9 mouse cellular contexts compared by ENCODE assay signal in the genomic region with DNA sequence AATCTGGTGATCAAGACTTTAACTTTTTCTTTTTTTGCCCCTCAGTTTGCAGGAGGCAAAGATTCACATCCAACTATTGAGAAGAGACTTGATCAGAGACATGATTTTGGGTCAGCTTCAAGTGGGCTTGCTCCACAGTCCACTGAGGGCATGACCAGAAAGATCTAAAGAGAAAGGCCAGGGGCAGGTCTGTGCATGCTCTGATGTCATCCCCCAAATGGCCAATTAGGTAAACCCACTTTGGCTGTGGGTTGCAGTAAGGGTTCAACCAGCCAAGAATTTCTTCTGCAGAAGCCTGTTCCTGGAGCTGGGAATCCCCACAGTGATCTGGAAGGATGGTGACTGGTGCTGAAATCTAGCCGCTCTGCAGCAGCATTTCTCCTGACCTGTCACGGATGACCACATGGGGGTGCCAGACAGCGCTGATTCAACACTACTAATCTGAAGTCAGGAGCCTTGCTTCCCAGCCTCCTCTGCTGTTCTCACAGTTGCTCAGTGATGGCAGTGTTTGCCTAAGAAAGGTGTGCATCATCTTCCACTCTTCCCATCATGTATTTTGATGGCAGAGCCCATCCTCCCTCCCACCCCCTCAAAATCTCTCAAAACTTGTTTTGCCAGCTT. TPM values are rescaled to one million over a fixed set of nuclear protein-coding genes. Genes with fewer than 3 reads are reported as not detected.
A peak's percentile ranks its signal among the peaks of the same experiment; 100 is the strongest.
DNase-seq lines count a peak whose midpoint lies in the region; ATAC-seq and TF ChIP-seq lines count a peak whose summit lies in the region.
"Had no signal": no experiment of that assay in that cellular context is flagged by ENCODE, and none has a peak within 500 bp of the region (broad histone marks: within the 10 kb centered on the region; RNA-seq: fewer than 3 reads in every experiment).

No protein-coding gene starts in this region.

- H3K27me3 ChIP-seq in C2C12 (ENCODE audit: control insufficient read depth, insufficient read depth, insufficient read length): no peaks in the 10 kb centered on the region
- no peaks in the 10 kb centered on the region for H3K27me3 ChIP-seq in embryonic facial prominence, embryonic 11.5 days (ENCODE audit: control insufficient read depth, insufficient read depth, low read length)
- H3K27me3 ChIP-seq in heart, embryonic 11.5 days (ENCODE audit: control insufficient read depth, insufficient read depth, low read length): no peaks in the 10 kb centered on the region
- H3K27me3 ChIP-seq in kidney, postnatal 0 days (ENCODE audit: insufficient read depth, low read length): no peaks in the 10 kb centered on the region
- H3K27me3 ChIP-seq in liver, embryonic 14.5 days (ENCODE audit: control insufficient read depth, insufficient read depth, low read length): no peaks in the 10 kb centered on the region
- H3K27me3 ChIP-seq in neural tube, embryonic 13.5 days: no peaks in the 10 kb centered on the region
- H3K27me3 ChIP-seq: embryonic facial prominence, embryonic 13.5 days had no signal

- WGBS in embryonic facial prominence, embryonic 11.5 days: 9% methylated on average over 3 of the region's 3 CpGs
- 12% methylated on average over 3 of the region's 3 CpGs for WGBS in heart, embryonic 11.5 days (ENCODE audit: insufficient replicate concordance)
- 15% methylated on average over 3 of the region's 3 CpGs for WGBS in kidney, postnatal 0 days
- WGBS in liver, embryonic 14.5 days (ENCODE audit: insufficient replicate concordance): 20% methylated on average over 3 of the region's 3 CpGs
- 17% methylated on average over 3 of the region's 3 CpGs for WGBS in neural tube, embryonic 13.5 days

- DNase-seq in adrenal gland, postnatal 14 days: peak; percentile 84
- DNase-seq in embryonic facial prominence, embryonic 11.5 days (ENCODE audit: low spot score): peak; percentile 75
- DNase-seq in kidney, postnatal 0 days (ENCODE audit: low spot score): peak; percentile 78
- peak in 2 of 3 experiments; percentile 9 to 17 for DNase-seq in liver, embryonic 14.5 days (ENCODE audit: low read depth in 3 of 3, low spot score in 3 of 3)
- DNase-seq in testis, postnatal 10 days (ENCODE audit: low spot score): peak; percentile 86

- no peak overlapping the region for H3K9ac ChIP-seq in embryonic facial prominence, embryonic 11.5 days (replicated peaks; ENCODE audit: low read length)
- no peak overlapping the region for H3K9ac ChIP-seq in heart, embryonic 11.5 days (ENCODE audit: low read depth, low read length)
- H3K9ac ChIP-seq in kidney, postnatal 0 days (ENCODE audit: low read depth, low read length): no peak overlapping the region
- H3K9ac ChIP-seq in liver, embryonic 14.5 days (replicated peaks): no peak overlapping the region
- no peak overlapping the region for H3K9ac ChIP-seq in neural tube, embryonic 13.5 days
- H3K9ac ChIP-seq: embryonic facial prominence, embryonic 13.5 days had no signal

- H3K4me3 ChIP-seq in C2C12 (ENCODE audit: insufficient read depth, poor library complexity, severe bottlenecking): no peak overlapping the region
- H3K4me3 ChIP-seq in embryonic facial prominence, embryonic 11.5 days (ENCODE audit: low read depth, low read length): no peak overlapping the region
- no peak overlapping the region for H3K4me3 ChIP-seq in heart, embryonic 11.5 days (ENCODE audit: low read depth, low read length)
- H3K4me3 ChIP-seq in kidney, postnatal 0 days (replicated peaks; ENCODE audit: low read depth, low read length): no peak overlapping the region
- H3K4me3 ChIP-seq in liver, embryonic 14.5 days (ENCODE audit: insufficient read depth in 1 of 2, low read depth in 2 of 2, low read length in 2 of 2): no peak overlapping the region
- no peak overlapping the region for H3K4me3 ChIP-seq in neural tube, embryonic 13.5 days
- H3K4me3 ChIP-seq: embryonic facial prominence, embryonic 13.5 days had no signal

- no peaks in the 10 kb centered on the region for H3K4me1 ChIP-seq in embryonic facial prominence, embryonic 11.5 days (ENCODE audit: control insufficient read depth, insufficient read depth, low read length)
- no peaks in the 10 kb centered on the region for H3K4me1 ChIP-seq in heart, embryonic 11.5 days (ENCODE audit: control insufficient read depth, insufficient read depth, low read length)
- no peaks in the 10 kb centered on the region for H3K4me1 ChIP-seq in kidney, postnatal 0 days (replicated peaks; ENCODE audit: insufficient read depth, low read length)
- H3K4me1 ChIP-seq in liver, embryonic 14.5 days (replicated peaks; ENCODE audit: control insufficient read depth in 2 of 2, insufficient read depth in 2 of 2, low read length in 1 of 2): no peaks in the 10 kb centered on the region; a peak in 1 of 4 replicates
- H3K4me1 ChIP-seq in neural tube, embryonic 13.5 days (replicated peaks): no peaks in the 10 kb centered on the region
- H3K4me1 ChIP-seq: embryonic facial prominence, embryonic 13.5 days had no signal

- peak; percentile 58 for ATAC-seq in embryonic facial prominence, embryonic 11.5 days (replicated peaks; ENCODE audit: insufficient number of reproducible peaks, low FRiP score, low TSS enrichment, low read depth)
- ATAC-seq in heart, embryonic 11.5 days (replicated peaks; ENCODE audit: insufficient number of reproducible peaks, low FRiP score, low TSS enrichment): 0 out of 2 replicates have a peak, but pooled peaks have one; percentile 57
- ATAC-seq in kidney, postnatal 0 days (replicated peaks; ENCODE audit: low FRiP score, low read depth): peak; percentile 61
- ATAC-seq in liver, embryonic 14.5 days (ENCODE audit: insufficient read depth): no peak
- ATAC-seq in neural tube, embryonic 13.5 days (ENCODE audit: low read depth): peak; percentile 56; the same call in 1 of the 2 replicates

- no peak overlapping the region for H3K27ac ChIP-seq in embryonic facial prominence, embryonic 11.5 days (replicated peaks; ENCODE audit: low read depth, low read length)
- no peak overlapping the region for H3K27ac ChIP-seq in heart, embryonic 11.5 days (ENCODE audit: low read depth, low read length)
- no peak overlapping the region for H3K27ac ChIP-seq in kidney, postnatal 0 days
- H3K27ac ChIP-seq in liver, embryonic 14.5 days: no peak overlapping the region
- H3K27ac ChIP-seq in neural tube, embryonic 13.5 days (replicated peaks): no peak overlapping the region
- H3K27ac ChIP-seq: embryonic facial prominence, embryonic 13.5 days had no signal

- no peak overlapping the region for H3ac ChIP-seq in C2C12 (ENCODE audit: control insufficient read depth, insufficient read length, low read depth)

- no peak for TF ChIP-seq EP300 in liver, embryonic 14.5 days (IDR thresholded peaks at IDR 0.05; ENCODE audit: low read depth)

- H3K79me3 ChIP-seq in C2C12 (ENCODE audit: low read depth): no peaks in the 10 kb centered on the region

- no peaks in the 10 kb centered on the region for H3K79me2 ChIP-seq in C2C12 (ENCODE audit: control insufficient read depth, insufficient read depth)

- peak; percentile 46 for TF ChIP-seq CTCF in C2C12 (IDR thresholded peaks at IDR 0.05; ENCODE audit: control insufficient read depth, insufficient read depth, insufficient read length)
- peak; percentile 75 for TF ChIP-seq CTCF in kidney, postnatal 0 days (IDR thresholded peaks at IDR 0.05; ENCODE audit: low read depth)
- peak; percentile 79 for TF ChIP-seq CTCF in liver, embryonic 14.5 days (IDR thresholded peaks at IDR 0.05; ENCODE audit: low read depth)

- peaks cover 35% of the 10 kb centered on the region for H3K36me3 ChIP-seq in C2C12 (ENCODE audit: control insufficient read depth, insufficient read depth)
- no peaks in the 10 kb centered on the region; the same call in 1 of the 2 replicates for H3K36me3 ChIP-seq in embryonic facial prominence, embryonic 11.5 days (replicated peaks; ENCODE audit: control insufficient read depth, insufficient read depth, low read depth, low read length)
- H3K36me3 ChIP-seq in heart, embryonic 11.5 days (ENCODE audit: control insufficient read depth, insufficient read depth, low read length): peaks cover 19% of the 10 kb centered on the region
- H3K36me3 ChIP-seq in kidney, postnatal 0 days (ENCODE audit: insufficient read depth, low read length): peaks cover 20% of the 10 kb centered on the region; the same call in 1 of the 2 replicates
- peaks cover 3% of the 10 kb centered on the region; the same call in 1 of the 2 replicates for H3K36me3 ChIP-seq in liver, embryonic 14.5 days (replicated peaks; ENCODE audit: control insufficient read depth, insufficient read depth, low read depth)
- peaks cover 38% of the 10 kb centered on the region for H3K36me3 ChIP-seq in neural tube, embryonic 13.5 days

- H3K4me2 ChIP-seq in embryonic facial prominence, embryonic 11.5 days (ENCODE audit: low read depth, low read length): no peak overlapping the region
- H3K4me2 ChIP-seq in heart, embryonic 11.5 days: no peak overlapping the region
- H3K4me2 ChIP-seq in kidney, postnatal 0 days (ENCODE audit: low read length): no peak overlapping the region
- no peak overlapping the region for H3K4me2 ChIP-seq in liver, embryonic 14.5 days (ENCODE audit: low read depth)
- no peak overlapping the region for H3K4me2 ChIP-seq in neural tube, embryonic 13.5 days
- H3K4me2 ChIP-seq: embryonic facial prominence, embryonic 13.5 days had no signal

- no peaks in the 10 kb centered on the region for H3K9me3 ChIP-seq in embryonic facial prominence, embryonic 11.5 days (replicated peaks; ENCODE audit: control insufficient read depth, low read length)
- no peaks in the 10 kb centered on the region for H3K9me3 ChIP-seq in heart, embryonic 11.5 days (replicated peaks; ENCODE audit: control insufficient read depth, low read length)
- no peaks in the 10 kb centered on the region for H3K9me3 ChIP-seq in kidney, postnatal 0 days (replicated peaks; ENCODE audit: low read length)
- H3K9me3 ChIP-seq in liver, embryonic 14.5 days (ENCODE audit: control insufficient read depth, low read length): no peaks in the 10 kb centered on the region
- H3K9me3 ChIP-seq in neural tube, embryonic 13.5 days: no peaks in the 10 kb centered on the region
- H3K9me3 ChIP-seq: embryonic facial prominence, embryonic 13.5 days had no signal

TF ChIP-seq in C2C12, 6 proteins besides CTCF, POLR2A, EP300 and RAD21:
- TF ChIP-seq FOSL1 (IDR thresholded peaks at IDR 0.05; ENCODE audit: insufficient read depth, low read length, poor library complexity, severe bottlenecking) (no peak), CEBPB (IDR thresholded peaks at IDR 0.05; ENCODE audit: low read depth) (no peak), USF1 (IDR thresholded peaks at IDR 0.05; ENCODE audit: low read depth) (no peak), MYOG (IDR thresholded peaks at IDR 0.05; ENCODE audit: control insufficient read depth, extremely low read depth, insufficient read length) (no peak)

RNA-seq across cellular contexts. Expression of a gene that starts 39.8 kb away (rescaled TPM):
- 2.7 TPM for polyA plus RNA-seq in C2C12 (2012; fragmentation: generic; extraction: Trizol)
- total RNA-seq in adrenal gland, postnatal 14 days (2021): 10.7 and 13.0 TPM in 2 replicates
- polyA plus RNA-seq in embryonic facial prominence, embryonic 11.5 days (2014; fragmentation: Nextera tagmentation; extraction: Ambion mirVana): 25.6 and 33.6 TPM in 2 replicates
- polyA plus RNA-seq in heart, embryonic 11.5 days (2014; fragmentation: Nextera tagmentation; extraction: Ambion mirVana): 11.2 and 13.6 TPM in 2 replicates
- 9.5 and 9.8 TPM in 2 replicates for polyA plus RNA-seq in kidney, postnatal 0 days (2015; fragmentation: Nextera tagmentation; extraction: Ambion mirVana)
- polyA plus RNA-seq in liver, embryonic 14.5 days (2012; rRNA removed): 1.9 and 3.1 TPM in 2 replicates
- polyA plus RNA-seq in liver, embryonic 14.5 days (2014; fragmentation: Nextera tagmentation; extraction: Ambion mirVana): 4.4 and 4.9 TPM in 2 replicates
- 19.5 and 24.0 TPM in 2 replicates for polyA plus RNA-seq in neural tube, embryonic 13.5 days (2015; fragmentation: Nextera tagmentation; extraction: Ambion mirVana)

Comparison
In these comparisons a context has a peak if more than half of its experiments do, and no peak if none do; other contexts are left out.
1. DNase-seq: peak in every context shown above with its lines; median percentile 86 in testis, postnatal 10 days; 84 in adrenal gland, postnatal 14 days; 78 in kidney, postnatal 0 days; 75 in embryonic facial prominence, embryonic 11.5 days; 13 in liver, embryonic 14.5 days.